Mouse (Mus musculus) neural tube, embryonic 10.5 days (tissue): ENCODE measurements around the gene Traf3ip1.
"Not testable (repeated sequence)": the region's sequence is repeated elsewhere in the genome, so short reads cannot be mapped to it uniquely, and the experiment has no call there.

Source experiments
- DNase-seq: peaks from one replicate; pipeline ENCODE4 v3.0.0-alpha.2; 2017; ENCODE audit warnings: low spot score; ENCODE audit errors: extremely low spot score

Traf3ip1 gene

GRCm38 (mm10) chr1:91465244-91465643 lies 29.2 kb upstream of the Traf3ip1 start:
- no peak for DNase-seq

DNA sequence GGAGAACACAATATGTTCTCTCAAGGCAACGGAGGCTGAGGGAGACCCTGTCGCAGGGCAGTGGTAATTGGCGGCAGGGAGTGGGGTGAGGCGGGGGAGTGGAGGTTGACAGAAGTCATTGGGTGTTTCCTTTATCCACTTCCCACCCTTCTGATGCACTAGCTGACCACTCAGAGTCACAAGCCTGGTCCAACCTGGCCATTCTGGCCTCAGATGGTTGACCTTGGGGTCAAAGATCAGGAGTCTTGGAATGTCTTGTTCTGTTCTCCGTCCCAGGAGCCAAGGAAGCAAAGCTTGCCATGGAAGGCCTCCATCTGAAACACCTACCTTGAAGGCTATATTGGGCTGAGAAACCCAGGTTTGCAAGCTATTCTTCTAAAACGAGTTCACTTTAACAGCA lies 28.3 kb upstream of the Traf3ip1 start:
- no peak for DNase-seq

GRCm38 (mm10) chr1:91469888-91470419 lies 24.5 kb upstream of the Traf3ip1 start:
- no peak for DNase-seq

DNA sequence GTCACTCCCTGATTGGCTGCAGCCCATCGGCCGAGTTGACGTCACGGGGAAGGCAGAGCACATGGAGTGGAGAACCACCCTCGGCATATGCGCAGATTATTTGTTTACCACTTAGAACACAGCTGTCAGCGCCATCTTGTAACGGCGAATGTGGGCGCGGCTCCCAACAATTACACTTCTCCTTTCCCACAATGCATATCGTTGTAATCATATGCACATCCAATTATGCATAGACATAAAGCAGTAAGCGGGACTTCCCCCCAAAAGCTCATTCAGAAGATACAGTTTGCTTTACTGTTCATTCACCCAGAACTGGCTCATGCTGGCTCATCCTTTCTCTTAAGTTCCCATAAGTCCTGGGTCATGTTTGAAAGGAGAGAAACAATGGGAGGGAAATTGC lies 16.3 kb upstream of the Traf3ip1 start:
- not testable (repeated sequence) for DNase-seq

- DNase-seq = no peak
Measured at GRCm38 (mm10) chr1:91478958-91479357, 15.5 kb upstream of the Traf3ip1 start.

GRCm38 (mm10) chr1:91482616-91483211 lies 11.7 kb upstream of the Traf3ip1 start:
- no peak for DNase-seq

- DNase-seq = peak; percentile 76
Measured at GRCm38 (mm10) chr1:91483304-91484010, 11.0 kb upstream of the Traf3ip1 start.

- no peak for DNase-seq
Measured at GRCm38 (mm10) chr1:91484011-91484346, 10.5 kb upstream of the Traf3ip1 start.

- DNase-seq = no peak
Measured at GRCm38 (mm10) chr1:91485422-91485821, 9.0 kb upstream of the Traf3ip1 start.

DNA sequence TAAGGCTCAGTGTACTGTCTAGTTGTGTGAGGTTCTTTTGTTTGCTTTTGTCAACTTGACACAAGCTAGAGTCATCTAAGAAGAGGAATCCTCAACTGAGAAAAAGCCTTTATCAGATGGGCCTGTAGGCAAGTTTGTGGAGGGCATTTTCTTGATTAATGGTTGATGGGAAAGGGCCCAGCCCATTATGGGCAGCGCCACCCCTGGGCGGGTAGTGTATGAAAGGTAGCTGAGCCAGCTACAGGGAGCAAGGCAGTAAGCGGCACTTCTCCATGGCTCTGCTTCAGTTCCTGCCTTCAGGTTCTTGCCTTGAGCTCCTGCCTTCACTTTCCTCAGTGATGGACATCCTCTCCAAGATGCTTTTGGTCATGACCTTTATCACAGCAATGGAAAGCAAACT lies 8.3 kb upstream of the Traf3ip1 start:
- DNase-seq = no peak

DNA sequence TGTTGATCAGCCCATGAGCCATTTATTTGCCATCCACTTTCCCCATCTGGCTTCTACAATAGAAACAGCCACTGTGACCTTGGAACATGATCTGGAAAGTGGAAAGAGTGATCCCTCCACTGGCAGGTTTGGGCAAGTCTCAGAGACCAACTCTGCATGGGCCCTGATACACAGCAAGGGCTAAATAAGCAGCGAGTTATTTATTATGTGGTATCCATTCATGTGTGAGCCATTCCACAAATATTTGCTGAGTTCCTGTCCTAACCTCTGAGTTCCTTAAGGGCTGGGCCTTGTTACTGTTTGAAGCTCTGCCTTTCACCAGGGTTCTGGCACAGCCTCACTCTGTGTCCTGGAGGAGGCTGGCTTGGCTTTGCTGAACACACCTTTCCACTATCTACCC lies 4.1 kb upstream of the Traf3ip1 start:
- no peak for DNase-seq

DNA sequence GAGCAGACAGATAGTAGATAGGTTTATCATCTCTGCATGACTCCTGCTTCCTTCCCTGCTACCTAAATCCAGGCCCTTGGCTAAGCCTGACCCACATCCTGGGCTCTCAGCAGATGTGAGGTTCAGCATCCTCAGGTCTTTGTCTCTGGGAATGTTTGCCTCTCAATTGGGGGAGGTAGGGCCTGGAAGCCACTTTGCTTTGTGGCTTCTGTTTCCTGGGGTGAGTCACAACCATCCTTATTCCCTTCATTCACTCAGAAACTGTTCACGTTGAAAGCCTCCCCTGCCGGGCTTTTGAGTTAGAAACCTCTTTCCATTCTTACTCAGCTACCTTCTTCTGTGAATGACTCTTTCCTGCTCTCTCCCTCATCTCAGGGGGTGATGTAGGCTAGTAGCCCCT lies 1.7 kb upstream of the Traf3ip1 start:
- DNase-seq = no peak

- peak; percentile 15 for DNase-seq
Measured at GRCm38 (mm10) chr1:91493938-91494337, 509 bp upstream of the Traf3ip1 start.

- DNase-seq = no peak
Measured at GRCm38 (mm10) chr1:91495321-91495720, 874 bp downstream of the Traf3ip1 start.

GRCm38 (mm10) chr1:91498579-91498978 lies 4.1 kb downstream of the Traf3ip1 start:
- no peak for DNase-seq

GRCm38 (mm10) chr1:91504615-91505014 lies 10.2 kb downstream of the Traf3ip1 start:
- no peak for DNase-seq

DNA sequence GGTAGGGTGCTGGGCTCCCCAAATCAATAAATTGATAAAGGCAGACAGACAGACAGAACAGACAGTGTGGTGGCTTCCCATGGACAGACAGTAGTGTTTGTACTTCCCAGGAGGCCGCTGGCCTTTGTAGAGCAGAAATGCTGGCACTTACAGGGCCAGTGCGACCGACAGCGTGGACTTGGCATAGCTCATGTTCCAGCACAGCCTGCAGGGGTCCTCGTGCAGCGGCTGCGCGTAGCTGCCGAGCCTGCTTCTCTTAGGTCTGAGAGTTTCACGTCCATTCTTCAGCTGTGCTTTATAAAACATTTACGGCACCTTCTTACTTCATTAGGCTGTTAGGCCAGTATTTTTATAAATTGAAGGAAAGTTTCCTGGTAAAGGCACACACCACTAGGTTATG lies 20.5 kb downstream of the Traf3ip1 start:
- DNase-seq = no peak

DNA sequence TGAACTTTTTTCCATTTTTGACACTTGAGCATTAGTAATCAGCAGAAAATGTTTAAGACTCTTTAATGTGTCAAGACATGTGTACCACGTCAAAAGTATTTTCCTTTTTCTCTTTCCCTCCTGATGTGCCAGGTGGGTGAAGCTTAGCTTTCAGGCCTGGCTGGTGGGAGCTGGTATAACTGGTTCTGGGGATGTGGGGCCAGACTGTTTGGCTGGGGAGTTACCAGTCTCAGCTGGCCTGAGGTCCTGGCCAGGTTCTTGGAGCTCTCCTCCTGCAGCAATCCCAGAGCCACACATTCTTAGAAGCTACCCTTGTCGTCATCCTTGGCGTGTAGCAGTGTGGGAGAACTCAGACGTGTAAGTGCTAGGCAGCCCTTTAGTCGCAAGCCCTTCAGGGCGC lies 21.2 kb downstream of the Traf3ip1 start:
- DNase-seq = no peak

- peak; percentile 58 for DNase-seq
Measured at GRCm38 (mm10) chr1:91523759-91524158, 29.3 kb downstream of the Traf3ip1 start.

DNA sequence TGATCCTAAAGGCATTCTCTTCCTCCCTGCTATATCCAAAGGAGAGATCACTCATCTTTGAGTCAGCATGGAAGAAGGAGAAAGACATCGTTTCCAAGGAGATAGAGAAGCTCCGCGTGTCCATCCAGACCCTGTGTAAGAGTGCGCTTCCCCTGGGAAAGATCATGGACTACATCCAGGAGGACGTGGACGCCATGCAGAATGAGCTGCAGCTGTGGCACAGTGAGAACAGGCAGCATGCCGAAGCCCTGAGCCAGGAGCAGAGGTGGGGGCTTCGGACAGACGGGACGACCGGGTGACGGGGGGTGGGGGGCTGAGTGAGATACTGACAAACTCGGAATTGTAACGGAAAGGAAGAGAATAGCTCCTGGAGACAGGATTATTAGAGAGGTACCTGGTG lies 31.4 kb downstream of the Traf3ip1 start:
- no peak for DNase-seq

DNA sequence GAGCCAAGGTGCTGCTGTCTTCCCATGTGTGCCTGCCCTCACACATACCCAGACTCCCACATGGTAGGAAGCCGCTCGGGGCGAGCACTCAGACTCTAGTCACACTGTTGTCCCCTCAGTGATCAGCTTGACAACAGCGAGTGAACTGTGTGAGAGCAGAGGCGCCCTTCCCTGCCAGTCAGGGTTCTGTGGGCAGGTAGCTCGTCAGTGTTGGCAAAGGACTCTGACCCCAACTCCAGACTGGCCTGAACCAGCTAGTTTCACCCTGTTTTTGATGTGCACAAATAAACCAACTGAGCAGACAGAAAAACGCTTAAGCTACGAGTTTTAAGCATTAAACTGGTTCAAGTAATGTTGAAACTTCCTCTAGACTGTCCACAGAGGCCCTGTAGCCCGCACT lies 35.7 kb downstream of the Traf3ip1 start:
- no peak for DNase-seq

DNA sequence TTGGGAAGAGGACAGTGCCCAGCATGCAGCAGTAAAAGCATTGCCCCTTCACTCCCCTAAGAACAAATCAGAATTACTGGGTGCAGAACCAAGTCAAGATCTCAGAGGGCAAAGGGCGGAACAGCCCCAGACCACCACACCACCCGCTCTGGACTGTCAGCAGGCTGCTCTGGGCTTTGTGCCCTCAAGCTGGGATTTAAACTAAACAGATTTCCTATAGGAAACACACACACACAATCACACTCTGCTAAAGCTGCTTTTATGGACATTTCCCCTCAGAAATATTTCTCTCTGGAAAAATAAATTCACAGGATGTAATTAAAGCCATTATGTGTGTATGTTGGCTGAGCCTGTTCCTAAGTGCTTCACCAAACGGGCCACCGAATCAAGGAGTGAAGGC lies 37.8 kb downstream of the Traf3ip1 start:
- no peak for DNase-seq

GRCm38 (mm10) chr1:91532892-91533291 lies 38.4 kb downstream of the Traf3ip1 start:
- DNase-seq = no peak
